ENCODE assay signal across 9 mouse cellular contexts in genomic region chr2:164432541-164433191, GRCm38 (mm10). TPM values are rescaled to one million over a fixed set of nuclear protein-coding genes. Genes with fewer than 3 reads are reported as not detected.
A peak's percentile ranks its signal among the peaks of the same experiment; 100 is the strongest.
DNase-seq lines count a peak whose midpoint lies in the region; ATAC-seq and TF ChIP-seq lines count a peak whose summit lies in the region.
"Had no signal": no experiment of that assay in that cellular context is flagged by ENCODE, and none has a peak within 500 bp of the region (broad histone marks: within the 10 kb centered on the region; RNA-seq: fewer than 3 reads in every experiment).

No protein-coding gene starts in this region.

- no peaks in the 10 kb centered on the region for H3K9me3 ChIP-seq in forebrain, embryonic 10.5 days
- no peaks in the 10 kb centered on the region for H3K9me3 ChIP-seq in forebrain, embryonic 14.5 days (replicated peaks; ENCODE audit: control insufficient read depth, low read length)

- peak overlapping the region; percentile 68; the same call in 1 of the 2 replicates for H3K27ac ChIP-seq in forebrain, embryonic 10.5 days
- H3K27ac ChIP-seq in forebrain, embryonic 14.5 days (ENCODE audit: low read depth, low read length): no peak overlapping the region
- peak overlapping the region; percentile 97 for H3K27ac ChIP-seq in gastrocnemius, adult 2 months

- 37% methylated on average over 22 of the region's 22 CpGs for WGBS in forebrain, embryonic 10.5 days
- 41% methylated on average over 22 of the region's 22 CpGs for WGBS in forebrain, embryonic 14.5 days

- ATAC-seq in forebrain, embryonic 14.5 days: no peak

- peaks cover 39% of the 10 kb centered on the region for H3K27me3 ChIP-seq in forebrain, embryonic 10.5 days (ENCODE audit: poor library complexity, severe bottlenecking)
- H3K27me3 ChIP-seq in forebrain, embryonic 14.5 days (replicated peaks; ENCODE audit: control insufficient read depth, insufficient read depth, low read length): no peaks in the 10 kb centered on the region
- H3K27me3 ChIP-seq: CH12.LX had no signal

- H3K4me1 ChIP-seq in forebrain, embryonic 10.5 days: peaks cover 80% of the 10 kb centered on the region
- H3K4me1 ChIP-seq in forebrain, embryonic 14.5 days (ENCODE audit: control insufficient read depth, insufficient read depth, low read length): no peaks in the 10 kb centered on the region

- no peak overlapping the region for H3K9ac ChIP-seq in forebrain, embryonic 14.5 days (ENCODE audit: low read length)

- DNase-seq in forebrain, embryonic 10.5 days (ENCODE audit: extremely low spot score, low spot score): no peak
- DNase-seq in forebrain, embryonic 14.5 days (ENCODE audit: low spot score): no peak
- DNase-seq in gastrocnemius, adult 2 months: peak; percentile 77
- peak; percentile 58 to 66 for DNase-seq in kidney, adult 8-10 months
- DNase-seq in lung, postnatal 10 days: peak; percentile 67
- no peak for DNase-seq in right cerebral cortex, postnatal 10 days (ENCODE audit: low spot score in 2 of 2)
- DNase-seq in spleen, adult 18-20 months: no peak
- DNase-seq in left cerebral cortex, adult 8-10 months (ENCODE audit: low spot score in 2 of 2): no peak

- no peak overlapping the region for H3K4me3 ChIP-seq in forebrain, embryonic 10.5 days
- no peak overlapping the region for H3K4me3 ChIP-seq in forebrain, embryonic 14.5 days (ENCODE audit: low read depth, low read length)
- peak overlapping the region; percentile 55 for H3K4me3 ChIP-seq in gastrocnemius, adult 2 months

- no peak overlapping the region for H3K4me2 ChIP-seq in forebrain, embryonic 14.5 days (ENCODE audit: low read length)

- intact Hi-C loops in gastrocnemius, adult 2 months (cut with DNase I): no loop called here

- TF ChIP-seq CTCF in gastrocnemius, adult 2 months (IDR thresholded peaks at IDR 0.05): no peak

- peaks cover 13% of the 10 kb centered on the region for H3K36me3 ChIP-seq in forebrain, embryonic 10.5 days (replicated peaks)
- H3K36me3 ChIP-seq in forebrain, embryonic 14.5 days (ENCODE audit: control insufficient read depth, insufficient read depth, low read length): no peaks in the 10 kb centered on the region

RNA-seq across cellular contexts. Expression of gene Sdc4, which starts 11.0 kb away (rescaled TPM):
- 19.6 and 22.7 TPM in 2 replicates for polyA plus RNA-seq in forebrain, embryonic 10.5 days (2016; fragmentation: Nextera tagmentation; extraction: Ambion mirVana)
- polyA plus RNA-seq in forebrain, embryonic 14.5 days (2014; fragmentation: Nextera tagmentation; extraction: Ambion mirVana): 3.9 and 4.2 TPM in 2 replicates
- total RNA-seq in gastrocnemius, adult 2 months (2021): 10 to 100 TPM; 39.8 to 95.4 TPM
- total RNA-seq in left cerebral cortex, adult 8-10 months (2022): 100 to 1,000 TPM in 1 of 4 experiments, 10 to 100 TPM in 3; 81.2 to 117 (median 89.0) TPM

RNA-seq across cellular contexts. Expression of gene Sys1, which starts 24.1 kb away (rescaled TPM):
- polyA plus RNA-seq in forebrain, embryonic 10.5 days (2016; fragmentation: Nextera tagmentation; extraction: Ambion mirVana): 57.9 and 59.5 TPM in 2 replicates
- polyA plus RNA-seq in forebrain, embryonic 14.5 days (2014; fragmentation: Nextera tagmentation; extraction: Ambion mirVana): 76.3 and 86.6 TPM in 2 replicates
- 10 to 100 TPM; 21.7 to 24.7 TPM for total RNA-seq in gastrocnemius, adult 2 months (2021)
- 10 to 100 TPM; 39.4 to 46.1 (median 40.6) TPM for total RNA-seq in left cerebral cortex, adult 8-10 months (2022)

RNA-seq across cellular contexts. Expression of gene Matn4, which starts 27.7 kb away (rescaled TPM):
- polyA plus RNA-seq in forebrain, embryonic 10.5 days (2016; fragmentation: Nextera tagmentation; extraction: Ambion mirVana): not detected in 2 replicates
- 0.08 and 0.10 TPM in 2 replicates for polyA plus RNA-seq in forebrain, embryonic 14.5 days (2014; fragmentation: Nextera tagmentation; extraction: Ambion mirVana)
- 1 to 10 TPM in 1 of 2 experiments, under 1 TPM in 1; 0.56 to 1.7 TPM for total RNA-seq in gastrocnemius, adult 2 months (2021)
- total RNA-seq in left cerebral cortex, adult 8-10 months (2022): 10 to 100 TPM in 3 of 4 experiments, 1 to 10 TPM in 1; 9.9 to 12.0 (median 10.6) TPM
- total RNA-seq: CH12.LX had no signal

RNA-seq across cellular contexts. Expression of gene Gm20458, which starts 28.1 kb away (rescaled TPM):
- polyA plus RNA-seq in forebrain, embryonic 10.5 days (2016; fragmentation: Nextera tagmentation; extraction: Ambion mirVana): 2.0 and 3.0 TPM in 2 replicates
- 6.2 and 8.9 TPM in 2 replicates for polyA plus RNA-seq in forebrain, embryonic 14.5 days (2014; fragmentation: Nextera tagmentation; extraction: Ambion mirVana)
- total RNA-seq in gastrocnemius, adult 2 months (2021): 1 to 10 TPM; 7.6 to 9.4 TPM
- 10 to 100 TPM in 1 of 4 experiments, 1 to 10 TPM in 3; 4.4 to 15.6 (median 6.3) TPM for total RNA-seq in left cerebral cortex, adult 8-10 months (2022)

RNA-seq across cellular contexts. Expression of gene Rbpjl, which starts 29.7 kb away (rescaled TPM):
- not detected in 2 replicates for polyA plus RNA-seq in forebrain, embryonic 10.5 days (2016; fragmentation: Nextera tagmentation; extraction: Ambion mirVana)
- 0.06 TPM in 1 of 2 replicates, not detected in the other for polyA plus RNA-seq in forebrain, embryonic 14.5 days (2014; fragmentation: Nextera tagmentation; extraction: Ambion mirVana)
- not detected for total RNA-seq in gastrocnemius, adult 2 months (2021)
- total RNA-seq in left cerebral cortex, adult 8-10 months (2022): under 1 TPM; 0.17 to 0.77 (median 0.31) TPM

Comparison
In these comparisons a context has a peak if more than half of its experiments do, and no peak if none do; other contexts are left out.
1. DNase-seq: peak in gastrocnemius, adult 2 months (single experiment), kidney, adult 8-10 months (2 of 2) and lung, postnatal 10 days (single experiment); none in forebrain, embryonic 10.5 days (single experiment), forebrain, embryonic 14.5 days (single experiment), right cerebral cortex, postnatal 10 days (0 of 2), spleen, adult 18-20 months (0 of 2) and left cerebral cortex, adult 8-10 months (0 of 2).
2. RNA of gene Matn4, which starts 27.7 kb away (total RNA-seq): 9.9 to 12.0 TPM in left cerebral cortex, adult 8-10 months; 0.56 to 1.7 TPM in gastrocnemius, adult 2 months; every median in the first group is over 4 times any median in the second.